Mouse (Mus musculus): ENCODE results near the gene Fank1. TPM values are rescaled to one million over a fixed set of nuclear protein-coding genes. Genes with fewer than 3 reads are reported as not detected.

The Fank1 gene
- polyA plus RNA-seq, 1 experiment from 2014 or later: 0.52 TPM

DNA sequence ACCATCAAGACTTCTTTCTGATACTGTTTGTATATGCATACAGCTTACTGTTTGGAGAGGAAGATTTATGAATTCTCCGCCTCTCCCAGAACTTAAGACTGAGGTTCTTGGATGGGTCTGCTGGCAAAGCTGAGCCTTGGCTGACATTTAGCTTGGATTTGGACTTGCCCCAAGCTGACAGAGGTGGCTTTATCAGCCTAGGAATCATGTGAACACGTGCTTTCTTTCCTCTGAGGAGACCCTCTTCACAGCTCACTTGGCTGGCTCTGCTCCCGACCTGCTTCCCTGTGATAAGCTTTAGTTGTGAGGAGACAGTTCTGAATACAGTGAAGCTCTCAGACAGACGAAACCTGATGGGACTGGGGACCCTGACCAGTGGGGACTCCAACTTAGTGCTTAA is 33.0 kb upstream of the Fank1 start:
- H3K4me2 ChIP-seq (ENCODE audit: low read depth, low read length): no peak overlapping the region
- H3K27ac ChIP-seq (replicated peaks; ENCODE audit: low read depth, low read length): no peak overlapping the region
- H3K9me3 ChIP-seq (replicated peaks; ENCODE audit: control insufficient read depth, low read length): no peaks in the 10 kb centered on the region
- no peaks in the 10 kb centered on the region for H3K36me3 ChIP-seq (replicated peaks; ENCODE audit: control insufficient read depth, insufficient read depth, low read depth, low read length)
- H3K4me1 ChIP-seq (ENCODE audit: control insufficient read depth, insufficient read depth, low read length): no peaks in the 10 kb centered on the region
- H3K4me3 ChIP-seq (ENCODE audit: low read depth, low read length): no peak overlapping the region
- 71% methylated on average over 4 of the region's 4 CpGs for WGBS
- no peak overlapping the region for H3K9ac ChIP-seq (replicated peaks; ENCODE audit: low read length)
- no peaks in the 10 kb centered on the region for H3K27me3 ChIP-seq (ENCODE audit: control insufficient read depth, insufficient read depth, low read length)
- ATAC-seq (replicated peaks; ENCODE audit: insufficient number of reproducible peaks, low FRiP score, low TSS enrichment, low read depth) (no peak), DNase-seq (ENCODE audit: low spot score) (no peak)

DNA sequence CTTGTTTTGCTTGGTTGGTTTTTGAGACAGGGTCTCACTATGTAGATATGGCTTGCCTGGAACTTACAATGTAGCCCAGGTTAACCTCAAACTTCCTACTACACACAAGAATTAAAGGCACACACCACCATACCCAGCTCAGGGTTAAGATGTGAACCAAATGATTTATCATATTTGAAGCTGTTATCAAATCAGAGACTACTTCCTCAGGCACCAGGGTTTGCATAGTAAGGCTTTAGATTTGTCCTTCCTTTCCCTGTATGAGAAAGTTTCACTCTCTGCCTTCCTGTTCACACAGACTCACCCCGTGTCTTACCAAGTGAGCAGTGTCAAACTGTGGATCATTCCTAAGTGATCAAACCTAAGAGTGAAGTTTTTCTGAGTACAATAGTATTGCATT is 32.5 kb upstream of the Fank1 start:
- H3K4me1 ChIP-seq (ENCODE audit: control insufficient read depth, insufficient read depth, low read length): no peaks in the 10 kb centered on the region
- ATAC-seq (replicated peaks; ENCODE audit: insufficient number of reproducible peaks, low FRiP score, low TSS enrichment, low read depth): no peak
- no peak overlapping the region for H3K9ac ChIP-seq (replicated peaks; ENCODE audit: low read length)
- no peak overlapping the region for H3K4me3 ChIP-seq (ENCODE audit: low read depth, low read length)
- no peaks in the 10 kb centered on the region for H3K27me3 ChIP-seq (ENCODE audit: control insufficient read depth, insufficient read depth, low read length)
- no peak overlapping the region for H3K4me2 ChIP-seq (ENCODE audit: low read depth, low read length)
- no peak overlapping the region for H3K27ac ChIP-seq (replicated peaks; ENCODE audit: low read depth, low read length)
- 89% methylated on average over 1 of the region's 1 CpGs for WGBS
- H3K36me3 ChIP-seq (replicated peaks; ENCODE audit: control insufficient read depth, insufficient read depth, low read depth, low read length): no peaks in the 10 kb centered on the region
- no peak for DNase-seq (ENCODE audit: low spot score)
- H3K9me3 ChIP-seq (replicated peaks; ENCODE audit: control insufficient read depth, low read length): no peaks in the 10 kb centered on the region

DNA sequence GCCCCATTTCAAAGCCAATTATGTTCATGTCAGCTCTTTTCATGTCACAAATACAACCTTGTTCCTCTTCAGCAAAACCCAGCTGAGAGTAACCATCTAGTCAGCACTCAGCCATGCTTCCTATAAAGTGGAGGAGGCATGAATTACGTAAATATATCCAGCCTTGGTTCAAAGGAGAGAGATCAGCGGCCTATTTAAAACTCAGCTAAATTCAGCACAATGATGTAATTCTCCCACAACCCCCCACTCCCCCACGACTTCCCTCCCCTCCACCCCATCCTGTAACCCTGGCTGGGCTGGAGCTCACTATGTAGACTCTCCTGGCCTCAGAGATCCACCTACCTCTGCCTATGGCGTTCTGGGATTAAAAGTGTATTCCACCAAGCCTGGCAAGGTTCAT is 32.0 kb upstream of the Fank1 start:
- Histone ChIP-seq H3K4me3 (ENCODE audit: low read depth, low read length) (no peak overlapping the region), H3K9ac (replicated peaks; ENCODE audit: low read length) (no peak overlapping the region), H3K36me3 (replicated peaks; ENCODE audit: control insufficient read depth, insufficient read depth, low read depth, low read length) (no peaks in the 10 kb centered on the region), H3K4me1 (ENCODE audit: control insufficient read depth, insufficient read depth, low read length) (no peaks in the 10 kb centered on the region), H3K9me3 (replicated peaks; ENCODE audit: control insufficient read depth, low read length) (no peaks in the 10 kb centered on the region), H3K27ac (replicated peaks; ENCODE audit: low read depth, low read length) (no peak overlapping the region), H3K27me3 (ENCODE audit: control insufficient read depth, insufficient read depth, low read length) (no peaks in the 10 kb centered on the region), H3K4me2 (ENCODE audit: low read depth, low read length) (no peak overlapping the region)
- ATAC-seq (replicated peaks; ENCODE audit: insufficient number of reproducible peaks, low FRiP score, low TSS enrichment, low read depth) (no peak), DNase-seq (ENCODE audit: low spot score) (no peak)
- WGBS: 61% methylated on average over 4 of the region's 4 CpGs

DNA sequence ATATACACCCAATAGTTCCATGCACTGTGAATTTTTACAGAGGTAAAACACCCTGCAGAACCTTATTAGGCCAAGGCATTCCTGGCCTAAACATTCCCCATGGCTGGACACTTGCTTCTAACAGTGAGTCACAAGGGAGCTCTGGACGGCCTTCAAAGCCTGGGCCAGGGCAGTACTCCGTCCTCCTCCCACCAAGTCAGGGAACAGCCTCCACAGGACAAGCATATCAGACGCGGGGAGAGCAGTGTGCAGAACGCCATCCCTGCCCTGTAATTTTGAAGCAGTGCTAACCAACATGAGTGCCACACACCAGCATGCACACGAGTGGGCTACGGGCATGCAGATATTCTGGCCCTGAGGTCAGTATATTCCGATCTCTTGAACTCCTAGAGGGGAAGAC is 29.3 kb upstream of the Fank1 start:
- 85% methylated on average over 8 of the region's 8 CpGs for WGBS
- H3K27ac ChIP-seq (replicated peaks; ENCODE audit: low read depth, low read length): no peak overlapping the region
- H3K36me3 ChIP-seq (replicated peaks; ENCODE audit: control insufficient read depth, insufficient read depth, low read depth, low read length): no peaks in the 10 kb centered on the region

DNA sequence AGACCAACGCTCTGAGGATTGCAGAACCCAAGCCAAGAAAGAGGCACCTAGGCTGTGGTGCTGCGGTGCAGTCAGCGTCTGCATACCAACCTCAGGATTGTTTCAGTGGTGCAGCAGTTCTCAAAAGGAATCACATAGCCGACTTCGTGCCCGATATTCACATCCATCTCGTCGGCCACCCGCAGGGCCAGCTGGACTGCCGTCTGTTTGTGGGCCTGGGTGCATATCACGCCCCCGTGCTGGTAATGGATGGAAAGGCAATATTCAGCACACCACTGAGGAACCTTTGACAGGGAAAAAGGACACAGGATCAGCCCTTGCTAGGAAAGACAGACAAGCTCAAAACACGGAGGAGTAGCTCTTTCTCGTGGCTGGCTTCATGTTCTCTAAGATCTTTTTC is 27.9 kb upstream of the Fank1 start:
- DNase-seq (ENCODE audit: low spot score): no peak
- no peak for ATAC-seq (replicated peaks; ENCODE audit: insufficient number of reproducible peaks, low FRiP score, low TSS enrichment, low read depth)
- H3K4me3 ChIP-seq (ENCODE audit: low read depth, low read length): no peak overlapping the region
- no peaks in the 10 kb centered on the region for H3K9me3 ChIP-seq (replicated peaks; ENCODE audit: control insufficient read depth, low read length)
- no peak overlapping the region for H3K9ac ChIP-seq (replicated peaks; ENCODE audit: low read length)
- H3K36me3 ChIP-seq (replicated peaks; ENCODE audit: control insufficient read depth, insufficient read depth, low read depth, low read length): no peaks in the 10 kb centered on the region
- H3K27me3 ChIP-seq (ENCODE audit: control insufficient read depth, insufficient read depth, low read length): no peaks in the 10 kb centered on the region
- no peaks in the 10 kb centered on the region for H3K4me1 ChIP-seq (ENCODE audit: control insufficient read depth, insufficient read depth, low read length)
- H3K4me2 ChIP-seq (ENCODE audit: low read depth, low read length): no peak overlapping the region
- WGBS: 92% methylated on average over 14 of the region's 14 CpGs
- H3K27ac ChIP-seq (replicated peaks; ENCODE audit: low read depth, low read length): no peak overlapping the region

More for the DNA sequence above, 29.3 kb upstream of the Fank1 start:
- no peak overlapping the region for H3K9ac ChIP-seq (replicated peaks; ENCODE audit: low read length)
- ATAC-seq (replicated peaks; ENCODE audit: insufficient number of reproducible peaks, low FRiP score, low TSS enrichment, low read depth): no peak
- DNase-seq (ENCODE audit: low spot score): no peak
- H3K4me2 ChIP-seq (ENCODE audit: low read depth, low read length): no peak overlapping the region
- no peak overlapping the region for H3K4me3 ChIP-seq (ENCODE audit: low read depth, low read length)
- no peaks in the 10 kb centered on the region for H3K9me3 ChIP-seq (replicated peaks; ENCODE audit: control insufficient read depth, low read length)
- no peaks in the 10 kb centered on the region for H3K27me3 ChIP-seq (ENCODE audit: control insufficient read depth, insufficient read depth, low read length)
- no peaks in the 10 kb centered on the region for H3K4me1 ChIP-seq (ENCODE audit: control insufficient read depth, insufficient read depth, low read length)

DNA sequence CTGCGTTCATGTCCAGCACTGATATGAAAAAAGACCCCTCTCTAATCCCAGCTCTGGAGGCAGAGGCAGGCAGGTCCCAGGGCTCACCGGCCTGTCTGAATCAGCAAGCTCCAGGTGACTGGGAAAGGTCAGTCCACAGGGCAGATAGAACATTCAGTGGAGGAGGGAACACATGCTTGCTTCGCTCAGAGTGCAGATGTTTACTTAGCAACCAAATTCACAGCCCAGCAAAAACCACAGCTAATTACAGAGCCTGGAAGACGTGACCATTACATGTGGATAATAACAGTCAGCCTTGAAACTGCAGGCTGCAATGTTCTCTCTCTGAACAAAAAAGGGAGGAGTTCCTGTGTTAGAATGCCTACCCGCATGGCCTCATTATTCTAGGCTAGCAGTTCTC is 26.0 kb upstream of the Fank1 start:
- DNase-seq (ENCODE audit: low spot score) (no peak), ATAC-seq (replicated peaks; ENCODE audit: insufficient number of reproducible peaks, low FRiP score, low TSS enrichment, low read depth) (no peak)
- no peak overlapping the region for H3K9ac ChIP-seq (replicated peaks; ENCODE audit: low read length)
- H3K27ac ChIP-seq (replicated peaks; ENCODE audit: low read depth, low read length): no peak overlapping the region
- no peak overlapping the region for H3K4me3 ChIP-seq (ENCODE audit: low read depth, low read length)
- no peaks in the 10 kb centered on the region for H3K36me3 ChIP-seq (replicated peaks; ENCODE audit: control insufficient read depth, insufficient read depth, low read depth, low read length)
- no peaks in the 10 kb centered on the region for H3K9me3 ChIP-seq (replicated peaks; ENCODE audit: control insufficient read depth, low read length)
- H3K4me2 ChIP-seq (ENCODE audit: low read depth, low read length): no peak overlapping the region
- no peaks in the 10 kb centered on the region for H3K27me3 ChIP-seq (ENCODE audit: control insufficient read depth, insufficient read depth, low read length)
- WGBS: 66% methylated on average over 5 of the region's 5 CpGs
- H3K4me1 ChIP-seq (ENCODE audit: control insufficient read depth, insufficient read depth, low read length): no peaks in the 10 kb centered on the region

DNA sequence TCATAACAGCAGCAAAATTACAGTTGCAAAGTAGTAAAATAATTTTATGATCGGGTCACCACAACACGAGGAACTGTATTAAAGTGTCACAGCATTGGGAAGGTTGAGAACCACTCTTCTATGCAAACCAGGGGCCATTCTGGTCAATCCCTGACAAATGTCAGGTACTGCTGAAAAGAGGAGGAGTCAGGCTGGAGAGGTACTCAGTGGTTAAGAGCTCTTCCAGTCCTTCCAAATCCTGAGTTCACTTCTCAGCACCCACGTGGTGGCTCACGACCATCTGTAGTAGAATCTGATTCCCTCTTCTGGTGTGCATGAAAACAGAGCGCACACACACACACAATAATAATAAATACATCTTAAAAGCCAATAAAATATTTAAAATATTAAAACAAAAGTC is 25.5 kb upstream of the Fank1 start:
- H3K4me1 ChIP-seq (ENCODE audit: control insufficient read depth, insufficient read depth, low read length): no peaks in the 10 kb centered on the region
- no peaks in the 10 kb centered on the region for H3K9me3 ChIP-seq (replicated peaks; ENCODE audit: control insufficient read depth, low read length)
- H3K36me3 ChIP-seq (replicated peaks; ENCODE audit: control insufficient read depth, insufficient read depth, low read depth, low read length): no peaks in the 10 kb centered on the region
- WGBS: 85% methylated on average over 5 of the region's 5 CpGs
- H3K4me2 ChIP-seq (ENCODE audit: low read depth, low read length): no peak overlapping the region
- H3K27ac ChIP-seq (replicated peaks; ENCODE audit: low read depth, low read length): no peak overlapping the region
- H3K27me3 ChIP-seq (ENCODE audit: control insufficient read depth, insufficient read depth, low read length): no peaks in the 10 kb centered on the region
- H3K9ac ChIP-seq (replicated peaks; ENCODE audit: low read length): no peak overlapping the region
- no peak for ATAC-seq (replicated peaks; ENCODE audit: insufficient number of reproducible peaks, low FRiP score, low TSS enrichment, low read depth)
- DNase-seq (ENCODE audit: low spot score): no peak
- no peak overlapping the region for H3K4me3 ChIP-seq (ENCODE audit: low read depth, low read length)

DNA sequence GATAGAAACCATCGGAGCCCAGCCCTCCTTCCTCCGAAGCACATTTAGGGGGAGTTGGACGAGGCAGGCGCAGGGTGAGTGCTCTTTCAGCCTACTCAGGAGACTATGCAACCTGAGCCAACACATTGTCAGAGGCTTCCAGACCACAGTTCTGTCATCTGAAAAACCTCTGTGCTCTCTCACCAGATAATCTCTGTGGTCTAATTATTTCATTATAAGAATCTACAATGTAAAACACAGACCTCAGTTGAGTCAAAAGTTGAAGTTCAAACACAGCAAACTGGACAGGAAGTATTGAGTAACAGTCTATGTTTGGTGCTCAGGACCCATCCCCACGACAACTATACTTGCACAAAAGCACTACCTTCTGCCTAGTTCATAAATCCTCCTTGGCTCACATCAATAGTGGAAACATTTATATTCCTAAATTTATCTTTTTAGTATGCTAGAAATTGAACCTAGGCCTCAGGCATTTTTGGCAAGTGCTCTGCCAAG is 18.7 kb upstream of the Fank1 start:
- Histone ChIP-seq H3K4me1 (ENCODE audit: control insufficient read depth, insufficient read depth, low read length) (no peaks in the 10 kb centered on the region), H3K4me2 (ENCODE audit: low read depth, low read length) (no peak overlapping the region), H3K36me3 (replicated peaks; ENCODE audit: control insufficient read depth, insufficient read depth, low read depth, low read length) (no peaks in the 10 kb centered on the region), H3K27ac (replicated peaks; ENCODE audit: low read depth, low read length) (no peak overlapping the region), H3K27me3 (ENCODE audit: control insufficient read depth, insufficient read depth, low read length) (no peaks in the 10 kb centered on the region), H3K9me3 (replicated peaks; ENCODE audit: control insufficient read depth, low read length) (no peaks in the 10 kb centered on the region), H3K9ac (replicated peaks; ENCODE audit: low read length) (no peak overlapping the region), H3K4me3 (ENCODE audit: low read depth, low read length) (no peak overlapping the region)
- ATAC-seq (replicated peaks; ENCODE audit: insufficient number of reproducible peaks, low FRiP score, low TSS enrichment, low read depth): no peak
- 35% methylated on average over 5 of the region's 5 CpGs for WGBS
- peak; percentile 9 for DNase-seq (ENCODE audit: low spot score)
